Mouse (Mus musculus) cerebellum, adult 2 months (tissue): ENCODE data around the gene Dph5.

Experiments
- CTCF ChIP-seq: fragments of 200-500 bp; IDR thresholded peaks from 2 replicates; pipeline ENCODE4 v1.5.1; 2011; ENCODE audit warnings: low read depth, mild to moderate bottlenecking, control low read depth, low read length, moderate library complexity, borderline replicate concordance; ENCODE audit not compliant: insufficient read depth
- POLR2A ChIP-seq: fragments of 200-500 bp; IDR thresholded peaks from 2 replicates; pipeline ENCODE4 v1.6.1; 2011; ENCODE audit warnings: low read length, control low read depth, borderline replicate concordance; ENCODE audit not compliant: insufficient read depth

GRCm38 (mm10) chr3:115844566-115844965 is 43.1 kb upstream of the Dph5 start:
- no peak for TF ChIP-seq CTCF
- TF ChIP-seq POLR2A: no peak
